Mouse (Mus musculus) myocyte (in vitro differentiated cells): ENCODE data around the gene Rpl31.

Experiments
- MYOD1 ChIP-seq, 3 experiments: IDR thresholded peaks; one replicate each; pipeline ENCODE4 v1.6.1; 2011; ENCODE audit warnings: control low read depth in 2 of 3, low read depth in 2 of 3, mild to moderate bottlenecking in 2 of 3, moderate library complexity in 1 of 3; ENCODE audit not compliant: insufficient read length in 2 of 3, control insufficient read depth in 1 of 3
- POLR2A ChIP-seq: IDR thresholded peaks from one replicate; pipeline ENCODE4 v1.6.1; 2011; ENCODE audit warnings: low read depth, mild to moderate bottlenecking, control low read depth, moderate library complexity; ENCODE audit not compliant: insufficient read length
- TCF12 ChIP-seq: IDR thresholded peaks from one replicate; pipeline ENCODE4 v1.6.1; 2011; ENCODE audit warnings: mild to moderate bottlenecking, control low read depth; ENCODE audit not compliant: poor library complexity, insufficient read depth, severe bottlenecking
- USF1 ChIP-seq: IDR thresholded peaks from one replicate; pipeline ENCODE4 v1.6.1; 2011; ENCODE audit warnings: low read depth, mild to moderate bottlenecking, control low read depth, moderate library complexity

- no peak for TF ChIP-seq TCF12
- TF ChIP-seq POLR2A, result no peak
- no peak for TF ChIP-seq USF1
- TF ChIP-seq MYOD1 (IDR thresholded peaks at IDR 0.05; ENCODE audit: control insufficient read depth in 1 of 3, insufficient read length in 2 of 3, low read depth in 2 of 3), result no peak
Measured at GRCm38 (mm10) chr1:39362515-39362893, 5.1 kb upstream of the Rpl31 start.
